Mouse (Mus musculus) CD4-positive helper T cell, adult 2 months (primary cell): ENCODE data around the gene Slc39a11.

Experiments used
- DNase-seq: peaks from one replicate; pipeline ENCODE4 v3.0.0-alpha.2; 2012; ENCODE audit warnings: low read depth, missing footprints, low spot score

Gene Slc39a11

GRCm38 (mm10) chr11:113259712-113260382 is 390.0 kb downstream of the Slc39a11 start:
- no peak for DNase-seq

- no peak for DNase-seq
Observed at GRCm38 (mm10) chr11:113258016-113258415, 391.9 kb downstream of the Slc39a11 start.

GRCm38 (mm10) chr11:113254653-113255052 is 395.2 kb downstream of the Slc39a11 start:
- DNase-seq: no peak

GRCm38 (mm10) chr11:113253169-113253568 is 396.7 kb downstream of the Slc39a11 start:
- no peak for DNase-seq

DNA sequence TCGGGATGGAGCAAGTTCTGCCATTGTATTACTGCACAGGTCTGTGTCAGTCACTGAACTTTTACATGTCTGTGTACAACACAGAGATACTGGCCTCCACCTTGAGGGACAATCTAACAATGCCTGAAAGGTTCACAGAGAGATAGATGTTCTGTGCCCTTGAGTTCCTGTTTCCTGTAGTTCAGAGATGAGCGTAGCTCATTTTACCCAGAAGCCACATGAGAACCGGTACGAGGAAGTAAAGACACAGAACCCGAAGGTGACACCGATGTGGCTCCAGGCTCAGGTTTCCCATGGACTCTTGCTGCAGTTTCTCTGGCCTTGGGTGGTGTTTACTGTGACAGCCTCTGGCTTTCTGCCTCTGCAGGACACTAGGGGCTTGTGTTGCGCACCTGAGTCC is 398.7 kb downstream of the Slc39a11 start:
- DNase-seq: peak; percentile 21

GRCm38 (mm10) chr11:113246475-113246874 is 403.4 kb downstream of the Slc39a11 start:
- no peak for DNase-seq

GRCm38 (mm10) chr11:113245666-113246065 is 404.2 kb downstream of the Slc39a11 start:
- no peak for DNase-seq

DNA sequence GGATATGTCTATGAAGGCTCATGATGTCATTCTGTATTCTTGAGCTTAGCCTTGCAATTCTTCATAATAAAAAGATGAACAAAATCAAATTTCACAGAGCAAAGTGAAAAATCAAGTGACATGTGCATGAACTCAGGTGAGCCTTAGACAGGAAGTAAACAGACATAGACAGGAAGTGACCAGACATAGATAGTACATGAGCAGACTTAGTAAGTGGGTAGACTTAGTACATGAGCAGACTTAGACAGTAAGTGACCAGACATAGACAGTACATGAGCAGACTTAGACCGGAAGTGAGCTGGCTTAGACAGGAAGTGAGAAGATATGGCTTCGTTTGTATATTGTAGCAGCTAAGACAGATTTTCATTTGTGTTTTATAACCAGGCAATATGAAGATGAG is 415.4 kb downstream of the Slc39a11 start:
- peak; percentile 21 for DNase-seq

- DNase-seq: no peak
Observed at GRCm38 (mm10) chr11:113232049-113232448, 417.8 kb downstream of the Slc39a11 start.

DNA sequence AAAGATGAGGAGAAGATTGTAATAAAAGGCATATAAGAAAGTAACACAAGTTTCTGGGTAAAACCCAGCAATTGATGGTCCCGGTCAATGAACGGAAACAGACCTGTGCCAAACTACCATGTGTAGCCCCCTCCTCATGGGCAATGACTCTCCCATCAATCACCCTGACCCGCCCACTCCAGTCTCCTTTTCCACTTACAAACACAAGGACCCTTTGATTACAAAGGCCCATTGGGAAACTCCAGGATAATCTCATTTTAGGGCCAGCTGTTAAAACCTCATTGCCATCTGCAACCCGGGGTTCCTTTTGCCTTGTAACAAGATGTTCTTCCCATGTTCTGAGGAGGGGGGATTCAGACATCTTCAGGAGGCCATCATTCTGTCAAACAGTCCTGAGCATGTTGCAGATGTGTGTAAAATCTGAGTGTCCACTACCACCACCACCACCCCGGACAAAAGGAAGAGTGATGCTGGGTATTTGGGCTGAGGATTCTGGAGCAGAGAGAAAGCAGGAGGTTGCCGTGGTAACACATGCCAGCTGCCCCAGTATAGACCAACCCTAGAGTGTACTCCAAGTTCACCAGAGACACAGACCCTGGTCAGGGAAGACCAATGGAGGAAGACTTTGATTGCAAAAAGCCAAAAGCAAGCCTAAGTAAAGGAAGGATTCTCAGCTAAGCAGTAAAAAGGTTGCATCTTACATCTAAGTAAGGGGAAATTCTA is 419.3 kb downstream of the Slc39a11 start:
- DNase-seq: no peak

- no peak for DNase-seq
Observed at GRCm38 (mm10) chr11:113225748-113226147, 424.1 kb downstream of the Slc39a11 start.

- no peak for DNase-seq
Observed at GRCm38 (mm10) chr11:113223756-113224323, 426.0 kb downstream of the Slc39a11 start.

DNA sequence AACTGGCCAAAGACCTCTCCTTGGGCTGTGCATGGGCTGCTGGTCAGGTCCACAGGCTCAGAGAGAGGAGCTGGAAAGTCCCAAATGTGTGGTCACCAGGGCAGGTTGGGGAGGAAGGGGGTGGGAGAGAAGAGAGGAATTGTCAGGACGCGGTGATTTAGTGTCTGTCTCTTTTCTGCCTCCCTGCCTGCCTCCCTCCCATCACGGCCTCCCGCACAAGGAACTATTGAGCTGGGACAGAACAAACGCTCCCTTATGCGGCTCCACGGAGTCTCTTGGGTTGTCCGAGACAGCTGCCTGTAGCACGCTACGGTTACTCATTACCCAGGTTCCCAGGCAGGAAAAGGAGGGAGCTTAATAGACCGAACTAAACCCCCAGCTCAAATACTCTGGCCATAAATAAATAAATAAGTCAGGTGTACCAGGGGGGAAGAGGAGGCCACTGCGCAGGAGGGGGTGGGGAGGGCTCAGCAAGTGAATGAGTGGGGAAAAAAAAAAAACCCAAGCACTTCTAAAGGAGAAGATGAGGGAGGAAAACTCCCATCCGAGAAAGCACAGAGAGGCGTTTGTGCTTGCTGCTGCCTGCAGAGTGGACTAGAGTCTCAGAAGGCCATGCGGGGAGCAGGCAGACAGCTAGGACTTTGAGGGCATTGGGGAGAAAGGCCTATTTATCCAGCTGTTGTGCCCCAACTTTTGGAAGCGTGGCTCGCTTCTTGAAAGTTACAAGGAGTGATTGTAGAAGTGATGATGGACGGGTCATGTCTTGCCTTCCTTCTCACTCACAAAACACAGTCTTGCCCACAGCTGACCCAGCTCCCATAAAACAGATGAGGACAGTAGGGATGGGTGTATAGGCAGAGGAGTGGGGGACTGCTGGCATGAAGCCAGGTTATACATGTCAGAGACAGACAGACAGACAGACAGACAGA is 428.3 kb downstream of the Slc39a11 start:
- DNase-seq: no peak

- no peak for DNase-seq
Observed at GRCm38 (mm10) chr11:113220649-113221048, 429.2 kb downstream of the Slc39a11 start.

GRCm38 (mm10) chr11:113214741-113215140 is 435.1 kb downstream of the Slc39a11 start:
- no peak for DNase-seq

GRCm38 (mm10) chr11:113212390-113213025 is 437.4 kb downstream of the Slc39a11 start:
- DNase-seq: no peak

GRCm38 (mm10) chr11:113209220-113209878 is 440.5 kb downstream of the Slc39a11 start:
- no peak for DNase-seq

GRCm38 (mm10) chr11:113208521-113209072 is 441.3 kb downstream of the Slc39a11 start:
- DNase-seq: peak; percentile 74

- peak; percentile 81 for DNase-seq
Observed at GRCm38 (mm10) chr11:113207966-113208365, 441.9 kb downstream of the Slc39a11 start.

DNA sequence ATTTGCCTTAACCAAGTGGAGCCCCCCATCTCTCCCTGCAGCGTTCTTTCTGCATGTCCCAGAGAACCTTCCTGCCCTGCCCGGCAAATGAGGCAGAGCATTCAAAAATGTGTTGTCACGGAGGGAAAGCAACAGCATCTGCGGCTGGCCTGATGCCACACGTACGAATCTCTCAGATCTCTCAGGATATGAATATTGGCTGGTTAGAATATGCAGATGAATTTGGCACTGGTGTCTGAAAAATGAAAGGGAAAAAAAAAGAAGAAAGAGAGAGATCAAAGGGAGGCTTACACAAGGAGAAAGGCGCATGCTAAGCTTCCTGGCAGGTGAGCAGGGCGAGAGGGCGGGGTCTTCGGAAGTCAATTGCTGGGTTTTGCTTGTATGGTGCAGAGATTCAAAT is 443.8 kb downstream of the Slc39a11 start:
- DNase-seq: peak; percentile 81
